Mouse (Mus musculus): ENCODE measurements at regions not wholly inside any gene's neighbourhood (a gene's known extent, or its start where the extent isn't known, plus 50 kb on each side); places are given as distances from the start of the nearest gene placed in this dataset.

GRCm38 (mm10) chr17:9861923-9862854, 192.7 kb upstream of the Pabpc6 start:
- TF ChIP-seq POLR2A (IDR thresholded peaks at IDR 0.05; ENCODE audit: low read depth, low read length) (no peak), CTCF (IDR thresholded peaks at IDR 0.05; ENCODE audit: borderline replicate concordance, insufficient read depth, low read length) (no peak)

Data from embryonic fibroblast, embryonic 13.5 days (primary cell).